Mouse (Mus musculus): ENCODE measurements around the gene Agap1. TPM values are rescaled to one million over a fixed set of nuclear protein-coding genes. Genes with fewer than 3 reads are reported as not detected.

Gene Agap1
- polyA plus RNA-seq, 1 experiment from 2014 or later, result 8.8 TPM

DNA sequence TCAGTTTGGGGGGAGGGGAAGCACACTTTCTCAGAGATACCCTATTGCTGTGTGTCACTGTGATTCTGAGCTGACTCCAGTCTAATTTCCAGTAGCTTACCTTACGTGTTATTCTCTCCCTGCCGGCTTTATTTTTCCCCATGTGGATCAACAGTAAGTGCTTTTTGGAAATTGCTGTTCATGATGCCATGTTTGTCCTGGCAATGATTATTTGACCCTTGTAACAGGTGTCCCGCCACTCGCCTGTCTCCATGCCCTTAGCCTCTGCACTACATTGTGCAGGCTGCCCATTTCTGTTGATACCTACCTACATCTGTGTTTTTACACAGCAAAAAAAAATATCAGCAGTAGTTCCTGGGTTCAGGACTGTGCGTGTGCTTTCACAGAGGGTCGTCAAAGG is 102.8 kb downstream of the Agap1 start:
- Histone ChIP-seq H3K79me2 (ENCODE audit: inconsistent target) (no peaks in the 10 kb centered on the region), H3K36me3 (ENCODE audit: inconsistent target) (no peaks in the 10 kb centered on the region), H3K4me3 (ENCODE audit: inconsistent target) (no peak overlapping the region), H3K27ac (no peak overlapping the region)
- 96% methylated on average over 6 of the region's 6 CpGs for WGBS (ENCODE audit: missing documents)

DNA sequence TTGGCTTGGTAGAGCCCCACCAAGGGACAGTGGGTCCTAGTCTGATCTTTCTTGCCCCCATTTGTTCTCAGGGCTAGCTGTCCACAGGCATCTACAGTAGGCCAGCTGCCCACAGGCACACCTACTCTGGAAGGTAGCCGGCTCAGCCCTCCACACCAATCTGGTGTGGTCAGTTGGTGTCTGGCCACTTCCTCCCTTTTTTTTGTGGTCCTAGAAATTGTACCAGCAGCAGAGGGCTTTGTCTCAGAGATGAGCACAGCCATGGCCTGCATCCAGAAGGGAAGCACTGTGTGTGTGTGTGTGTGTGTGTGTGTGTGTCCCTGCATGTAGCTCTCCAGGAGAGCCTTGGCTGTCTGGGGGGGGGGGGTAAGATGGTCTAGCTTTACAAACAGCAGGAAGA is 103.5 kb downstream of the Agap1 start:
- 29% methylated on average over 1 of the region's 1 CpGs for WGBS (ENCODE audit: missing documents)
- Histone ChIP-seq H3K27ac (no peak overlapping the region), H3K36me3 (ENCODE audit: inconsistent target) (no peaks in the 10 kb centered on the region), H3K4me3 (ENCODE audit: inconsistent target) (no peak overlapping the region), H3K79me2 (ENCODE audit: inconsistent target) (no peaks in the 10 kb centered on the region)

DNA sequence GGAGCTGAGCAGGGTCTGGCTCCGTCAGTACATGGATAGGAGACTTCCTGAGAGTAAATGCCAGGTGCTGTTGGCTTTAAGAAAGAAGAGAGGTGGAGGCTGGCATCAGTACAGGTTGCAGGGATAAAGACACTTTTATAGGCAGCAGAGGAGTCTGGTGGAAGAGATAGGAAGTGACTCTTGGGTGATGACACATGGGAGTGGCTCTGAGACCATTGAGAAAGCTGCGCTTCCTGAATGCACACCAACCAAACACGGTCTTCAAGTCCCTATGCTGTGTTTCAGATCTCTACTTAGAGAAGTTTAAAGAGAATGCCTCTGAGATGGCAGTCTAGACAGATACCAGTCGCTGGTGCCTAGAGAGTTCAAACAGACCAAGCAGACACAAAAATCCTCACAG is 108.8 kb downstream of the Agap1 start:
- H3K36me3 ChIP-seq (ENCODE audit: inconsistent target), result no peaks in the 10 kb centered on the region
- no peak overlapping the region for H3K27ac ChIP-seq
- H3K4me3 ChIP-seq (ENCODE audit: inconsistent target), result no peak overlapping the region
- 55% methylated on average over 4 of the region's 4 CpGs for WGBS (ENCODE audit: missing documents)
- no peaks in the 10 kb centered on the region for H3K79me2 ChIP-seq (ENCODE audit: inconsistent target)

DNA sequence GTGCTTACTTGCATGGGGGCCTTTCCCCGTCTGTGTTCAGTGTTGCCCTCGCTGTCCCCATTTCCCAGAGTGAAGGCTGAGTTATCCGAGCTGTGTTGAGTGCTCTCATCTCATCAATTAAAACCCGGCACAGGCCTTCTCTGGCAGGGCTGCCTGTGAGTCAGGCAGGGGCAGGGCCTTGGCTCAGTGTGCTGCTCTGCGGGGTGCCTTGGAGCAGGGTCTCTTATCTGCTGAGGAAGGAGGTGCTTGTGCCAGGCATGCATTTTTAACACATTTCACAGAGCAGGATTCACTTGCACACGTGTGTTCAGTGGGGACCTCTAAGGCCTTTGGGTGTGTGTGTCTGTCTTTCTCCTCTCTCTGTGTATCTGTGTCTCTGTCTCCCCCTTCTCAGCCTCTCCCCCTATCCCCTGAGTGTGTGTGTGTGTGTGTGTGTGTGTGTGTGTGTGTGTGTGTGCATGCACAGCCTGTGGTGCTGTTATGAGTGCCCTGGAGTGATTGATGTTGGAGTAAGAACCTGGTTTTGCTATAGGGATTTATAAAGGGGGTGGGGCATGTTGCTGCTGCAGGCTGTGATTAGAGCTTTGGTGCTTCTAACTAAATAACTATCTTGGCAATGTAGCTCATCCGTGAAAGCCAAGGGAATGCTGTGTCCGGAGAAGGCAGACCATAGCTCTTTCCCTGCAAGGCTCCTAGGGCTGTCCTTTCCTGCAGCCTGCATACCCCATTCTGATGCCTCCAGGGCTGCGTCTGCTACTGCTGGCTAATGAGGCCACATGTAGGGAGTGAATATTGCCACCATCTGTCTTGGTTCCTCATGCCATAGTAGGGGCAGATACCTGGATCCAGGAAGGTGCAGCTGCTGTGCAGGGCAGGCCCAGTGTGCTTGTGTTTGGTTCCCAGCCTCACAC is 112.2 kb downstream of the Agap1 start:
- WGBS (ENCODE audit: missing documents), result 92% methylated on average over 9 of the region's 9 CpGs
- H3K27ac ChIP-seq, result no peak overlapping the region
- H3K4me3 ChIP-seq (ENCODE audit: inconsistent target), result no peak overlapping the region
- no peaks in the 10 kb centered on the region for H3K79me2 ChIP-seq (ENCODE audit: inconsistent target)
- no peaks in the 10 kb centered on the region for H3K36me3 ChIP-seq (ENCODE audit: inconsistent target)

DNA sequence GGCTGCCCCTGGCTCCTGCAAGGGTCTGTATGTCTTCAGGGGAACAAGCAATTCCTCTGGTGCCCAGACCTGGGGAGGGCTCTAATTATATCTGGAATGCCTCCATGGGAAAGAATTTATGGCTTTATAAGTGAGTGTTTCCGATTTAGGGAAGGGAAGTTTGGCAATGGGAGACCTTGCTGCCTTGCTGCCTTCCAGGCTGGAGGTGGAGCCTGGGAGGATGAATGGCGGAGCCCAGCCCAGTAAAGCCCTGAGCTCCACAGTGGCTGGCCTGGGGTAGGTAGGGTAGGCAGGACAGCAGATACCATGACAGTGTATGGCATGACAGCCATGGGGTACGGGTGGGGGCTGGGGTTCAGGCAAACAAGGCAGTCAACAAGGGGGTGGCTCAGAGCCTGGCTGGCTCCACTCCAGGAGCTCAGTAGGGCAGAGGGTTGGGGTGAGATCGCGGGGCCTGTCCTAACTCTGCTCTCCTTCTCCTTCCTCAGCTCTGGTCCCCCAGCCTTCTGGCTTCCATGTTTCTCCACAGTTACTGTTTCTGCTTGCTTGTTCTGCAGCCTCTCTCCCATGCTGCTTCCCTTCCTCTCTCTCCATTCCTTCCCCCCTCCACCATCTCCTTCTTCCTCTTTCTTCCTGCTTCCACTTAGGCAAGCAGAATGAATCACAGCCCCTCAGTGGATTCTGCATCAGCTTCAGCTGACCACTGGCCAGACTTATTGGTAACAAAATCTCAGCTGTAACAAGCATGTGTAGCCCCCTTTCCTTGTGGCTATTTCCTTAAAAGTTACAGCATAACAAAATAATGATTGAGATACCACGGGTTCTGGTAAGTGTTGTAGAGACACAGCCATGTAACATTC is 114.2 kb downstream of the Agap1 start:
- H3K36me3 ChIP-seq (ENCODE audit: inconsistent target), result no peaks in the 10 kb centered on the region
- WGBS (ENCODE audit: missing documents), result 78% methylated on average over 6 of the region's 6 CpGs
- H3K79me2 ChIP-seq (ENCODE audit: inconsistent target), result no peaks in the 10 kb centered on the region
- H3K4me3 ChIP-seq (ENCODE audit: inconsistent target), result no peak overlapping the region
- H3K27ac ChIP-seq, result peak overlapping the region; percentile 81

DNA sequence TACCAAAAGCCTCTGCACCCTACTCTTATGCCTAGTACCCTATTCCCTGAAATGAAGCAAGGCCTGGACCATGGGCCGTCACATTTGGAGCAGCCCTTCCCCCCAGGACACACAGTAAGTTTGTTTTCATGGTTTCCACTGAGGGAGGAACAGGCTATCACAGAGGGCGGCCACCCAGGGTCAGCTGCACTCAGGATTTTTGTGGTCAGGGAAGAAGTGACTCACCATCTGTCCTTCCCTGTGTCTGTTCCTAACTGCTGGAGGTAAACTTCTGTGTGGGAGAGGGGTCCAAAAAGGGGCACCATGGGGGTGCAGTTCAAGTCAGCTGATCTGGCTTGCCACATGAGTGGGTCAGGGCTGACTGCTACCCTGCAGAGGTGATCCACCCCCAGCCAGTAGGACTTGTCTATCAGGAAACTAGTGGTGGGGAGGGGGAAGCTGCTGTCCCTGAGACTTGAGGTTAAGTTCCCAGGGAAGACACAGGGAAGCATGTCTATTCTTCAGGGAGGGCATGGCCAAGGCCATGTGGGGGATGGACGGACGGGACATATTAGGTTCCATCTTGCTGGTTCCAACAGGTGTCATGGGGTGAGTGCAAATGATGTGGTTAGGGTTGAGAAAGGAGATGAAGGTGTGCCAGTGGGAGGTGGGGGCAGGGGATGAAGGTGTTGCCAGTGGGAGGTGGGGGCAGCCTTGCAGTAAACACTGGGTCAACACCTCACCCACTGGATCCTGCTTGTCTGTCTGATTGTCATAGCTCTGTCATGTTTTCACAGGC is 116.1 kb downstream of the Agap1 start:
- peak overlapping the region; percentile 81 for H3K27ac ChIP-seq
- WGBS (ENCODE audit: missing documents), result 60% methylated on average over 4 of the region's 4 CpGs
- no peak overlapping the region for H3K4me3 ChIP-seq (ENCODE audit: inconsistent target)
- no peaks in the 10 kb centered on the region for H3K36me3 ChIP-seq (ENCODE audit: inconsistent target)
- H3K79me2 ChIP-seq (ENCODE audit: inconsistent target), result no peaks in the 10 kb centered on the region

DNA sequence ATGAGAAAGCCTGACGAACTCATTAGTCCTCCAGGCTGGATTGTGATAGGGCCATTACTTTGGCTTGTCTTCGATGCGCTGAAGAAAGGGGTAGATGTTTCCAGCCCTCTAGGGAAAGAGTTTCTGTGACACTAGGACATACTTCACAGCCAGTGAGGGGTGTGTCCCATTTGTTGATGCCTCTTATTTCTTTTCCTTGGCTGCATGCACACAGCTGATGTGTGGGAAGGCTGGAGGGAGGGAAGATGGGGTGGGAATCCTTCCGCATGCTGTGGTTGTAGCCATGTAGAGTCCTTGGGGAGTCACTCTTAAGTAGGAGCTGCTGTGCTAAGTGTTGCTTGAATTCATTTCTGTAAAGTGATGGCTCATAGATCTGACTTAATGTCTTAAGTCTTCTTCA is 118.9 kb downstream of the Agap1 start:
- 95% methylated on average over 4 of the region's 4 CpGs for WGBS (ENCODE audit: missing documents)
- Histone ChIP-seq H3K27ac (no peak overlapping the region), H3K79me2 (ENCODE audit: inconsistent target) (no peaks in the 10 kb centered on the region), H3K4me3 (ENCODE audit: inconsistent target) (no peak overlapping the region), H3K36me3 (ENCODE audit: inconsistent target) (no peaks in the 10 kb centered on the region)

DNA sequence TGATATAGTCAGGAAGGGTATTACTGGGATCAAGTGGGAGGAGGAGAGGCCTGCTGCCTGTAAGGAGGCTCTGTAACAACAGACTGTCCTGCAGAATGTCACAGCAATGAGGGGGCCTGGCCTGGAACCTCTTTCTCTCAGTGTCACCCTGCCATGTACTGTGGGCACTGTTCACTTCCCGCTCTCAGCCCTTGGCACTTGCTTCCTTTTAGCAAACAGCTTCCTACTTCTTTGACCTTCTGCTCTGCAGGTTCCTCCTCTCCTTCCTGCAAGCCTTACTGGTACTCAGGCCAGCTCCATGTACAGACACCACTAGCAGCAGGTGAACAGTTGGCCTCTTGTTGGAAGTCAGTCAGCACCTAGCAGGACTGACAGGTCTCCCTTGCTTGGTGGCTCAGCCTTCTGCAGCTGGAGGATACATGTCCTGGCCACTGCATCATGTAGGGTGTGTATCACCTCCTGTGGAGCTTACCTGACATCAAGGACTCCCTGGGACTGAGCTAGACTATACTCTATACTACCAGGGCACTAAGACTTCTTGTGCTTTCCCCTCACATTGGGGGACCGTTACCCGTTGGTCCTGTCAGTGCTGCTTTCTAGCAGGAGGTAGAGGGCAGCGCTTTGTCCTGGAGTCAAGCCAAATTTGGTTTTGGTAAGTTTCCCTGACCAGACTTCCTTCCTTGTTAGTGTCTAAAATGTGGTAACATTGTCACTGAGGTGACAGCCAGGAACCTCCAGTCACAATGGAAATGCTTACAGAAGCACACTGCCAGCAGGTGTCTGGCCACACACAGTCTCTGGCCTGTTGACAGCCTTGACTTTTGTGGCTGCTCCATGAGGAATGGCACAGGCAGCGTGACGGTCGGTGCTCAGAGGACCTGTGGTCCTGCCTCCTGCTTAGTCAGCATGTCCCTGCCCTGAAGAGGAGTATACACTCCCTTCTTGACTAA is 120.6 kb downstream of the Agap1 start:
- WGBS (ENCODE audit: missing documents), result 33% methylated on average over 7 of the region's 7 CpGs
- H3K27ac ChIP-seq, result peak overlapping the region; percentile 38
- H3K4me3 ChIP-seq (ENCODE audit: inconsistent target), result no peak overlapping the region

DNA sequence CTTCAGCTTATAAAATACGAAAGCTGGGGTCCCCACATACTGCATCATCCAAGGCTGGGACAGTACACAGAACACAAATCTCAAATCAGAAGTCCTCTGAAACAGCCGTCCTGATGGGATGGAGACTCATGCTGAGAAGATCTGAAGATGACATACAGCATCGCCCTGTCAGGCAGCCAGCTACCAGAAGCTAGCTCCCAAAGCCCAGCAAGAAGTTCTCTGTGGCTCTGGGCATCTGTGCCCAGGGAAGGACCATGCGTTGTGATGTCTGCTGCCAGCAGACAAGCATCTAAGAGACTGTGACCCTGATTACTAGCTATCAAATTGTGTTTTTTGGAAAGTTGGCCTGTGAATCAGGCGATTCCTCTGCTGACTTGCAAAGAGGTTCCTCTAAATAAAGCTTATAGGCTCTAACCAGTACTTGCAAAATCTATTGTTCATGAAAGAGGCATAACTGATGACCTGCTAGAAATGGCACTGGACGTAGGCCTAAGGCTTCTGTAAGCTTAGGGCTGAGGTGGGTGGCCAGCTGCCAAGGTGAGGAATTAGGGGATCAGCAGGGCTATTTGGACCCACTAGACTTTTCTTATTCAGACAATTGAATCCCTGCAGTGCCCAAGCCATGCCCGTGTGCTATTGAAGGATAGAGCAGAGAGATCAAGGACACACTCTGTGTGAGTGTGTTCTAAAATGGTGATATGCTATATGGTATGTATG is 121.7 kb downstream of the Agap1 start:
- Histone ChIP-seq H3K36me3 (ENCODE audit: inconsistent target) (no peaks in the 10 kb centered on the region), H3K27ac (peak overlapping the region; percentile 52), H3K4me3 (ENCODE audit: inconsistent target) (no peak overlapping the region), H3K79me2 (ENCODE audit: inconsistent target) (no peaks in the 10 kb centered on the region)
- WGBS (ENCODE audit: missing documents), result 89% methylated on average over 7 of the region's 7 CpGs

More for the DNA sequence above, 120.6 kb downstream of the Agap1 start:
- H3K36me3 ChIP-seq (ENCODE audit: inconsistent target), result no peaks in the 10 kb centered on the region
- H3K79me2 ChIP-seq (ENCODE audit: inconsistent target), result no peaks in the 10 kb centered on the region

DNA sequence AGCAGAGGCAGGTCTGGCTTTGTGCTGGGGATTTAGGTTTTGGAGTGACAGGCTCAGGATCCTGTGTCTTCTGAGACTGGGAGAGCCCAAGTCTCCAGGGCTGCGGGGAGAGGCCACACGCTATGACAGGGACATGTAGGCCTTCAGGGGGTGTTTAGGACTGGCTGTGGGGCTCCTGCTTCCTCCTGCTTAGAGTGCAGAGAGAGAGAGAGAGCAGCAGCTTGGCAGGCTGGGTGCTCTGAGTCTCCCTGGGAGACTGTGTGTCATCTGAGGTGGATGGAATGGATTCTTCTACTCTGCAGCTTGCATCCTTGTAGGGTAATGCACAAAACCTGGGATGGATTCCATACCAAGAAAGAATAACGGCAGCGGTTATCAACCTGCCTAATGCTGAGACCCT is 122.4 kb downstream of the Agap1 start:
- Histone ChIP-seq H3K4me3 (ENCODE audit: inconsistent target) (no peak overlapping the region), H3K79me2 (ENCODE audit: inconsistent target) (no peaks in the 10 kb centered on the region), H3K36me3 (ENCODE audit: inconsistent target) (no peaks in the 10 kb centered on the region), H3K27ac (peak overlapping the region; percentile 52)
- WGBS (ENCODE audit: missing documents), result 45% methylated on average over 4 of the region's 4 CpGs

DNA sequence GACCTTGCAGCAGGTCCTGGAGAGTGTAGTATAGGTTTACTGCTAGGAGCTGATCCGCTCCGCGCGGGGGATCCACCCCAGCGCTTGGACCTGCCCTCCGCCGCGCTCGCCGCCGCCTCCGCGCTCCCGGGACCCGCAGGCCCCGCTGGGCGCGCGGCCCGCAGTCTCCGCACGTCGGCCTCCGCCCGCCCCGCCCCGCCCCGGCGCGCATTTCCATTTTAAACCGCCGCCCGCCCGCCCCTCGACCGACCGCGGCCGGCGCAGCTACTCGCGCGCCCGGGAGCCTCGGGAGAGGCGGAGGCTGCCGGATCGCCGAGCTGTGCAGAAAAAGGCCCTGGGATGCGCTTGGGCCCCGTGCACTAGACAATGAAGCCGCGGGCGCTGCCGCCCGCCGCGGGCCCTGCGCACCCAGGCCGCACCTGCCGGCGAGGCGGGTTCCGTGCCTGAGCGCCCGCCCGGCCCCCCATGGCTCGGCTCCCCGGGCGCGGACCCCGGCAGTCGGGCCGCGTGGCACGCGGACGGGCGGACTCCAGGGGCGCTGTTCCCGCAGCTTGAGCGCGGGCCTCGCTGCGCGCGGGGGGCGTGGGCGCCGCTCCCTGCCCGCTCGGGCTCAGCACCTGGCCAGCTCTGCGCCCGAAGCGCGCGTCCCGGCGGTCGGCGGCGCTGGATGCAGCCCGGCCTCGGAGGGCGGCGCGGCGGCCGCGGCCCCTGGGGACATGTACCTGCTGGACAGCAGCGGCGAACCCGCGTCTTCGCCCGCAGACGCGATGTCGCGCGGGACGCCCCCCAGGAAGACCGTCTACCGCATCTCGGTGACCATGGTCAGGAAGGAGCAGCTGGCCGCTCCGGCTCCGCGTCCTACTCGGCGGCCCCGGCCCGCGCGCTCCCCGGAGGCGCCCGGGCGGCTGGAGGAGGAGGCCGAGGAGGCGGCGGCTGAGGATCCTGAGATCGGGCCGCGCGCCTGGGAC is 125.7 kb downstream of the Agap1 start:
- 2% methylated on average over 74 of the region's 146 CpGs for WGBS (ENCODE audit: missing documents)
- H3K36me3 ChIP-seq (ENCODE audit: inconsistent target), result no peaks in the 10 kb centered on the region
- H3K27ac ChIP-seq, result no peak overlapping the region
- no peaks in the 10 kb centered on the region for H3K79me2 ChIP-seq (ENCODE audit: inconsistent target)
- H3K4me3 ChIP-seq (ENCODE audit: inconsistent target), result no peak overlapping the region

DNA sequence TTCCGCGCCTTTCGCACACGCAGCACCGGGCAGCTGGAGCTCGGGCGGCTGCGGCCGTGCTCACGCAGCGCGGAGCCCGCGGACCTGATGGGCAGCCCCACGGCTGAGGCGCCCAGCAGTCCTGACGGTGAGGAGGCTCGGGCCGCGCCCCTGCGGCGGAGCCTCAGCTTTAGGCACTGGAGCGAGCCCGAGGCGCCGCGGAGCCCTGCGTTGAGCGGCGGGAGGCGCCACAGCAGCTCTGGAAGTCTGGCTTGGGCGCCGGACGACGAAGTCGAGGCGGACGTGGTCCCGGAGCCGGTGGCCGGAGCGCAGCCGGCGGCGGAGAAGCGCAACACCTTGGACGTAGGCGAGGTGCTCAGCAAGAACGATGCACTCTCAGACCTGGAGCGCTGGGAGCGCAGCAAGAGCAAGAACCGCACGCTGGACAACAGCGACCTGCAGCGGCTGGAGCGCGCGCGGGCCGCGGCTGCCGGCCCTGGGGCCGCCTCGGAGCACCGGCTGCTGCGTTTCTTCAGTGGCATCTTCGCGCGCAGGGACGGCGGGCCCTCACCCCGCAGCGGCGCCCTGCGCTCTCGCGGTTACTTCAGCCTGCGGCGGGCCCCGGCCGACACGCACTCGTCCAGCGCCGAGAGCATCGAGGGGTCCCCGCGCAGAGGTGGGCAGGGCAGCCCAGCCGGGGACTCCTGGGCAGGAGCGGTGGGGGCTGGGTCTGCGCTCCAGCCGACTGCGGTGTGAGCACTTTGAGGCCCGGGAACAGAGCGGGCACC is 126.6 kb downstream of the Agap1 start:
- 5% methylated on average over 84 of the region's 95 CpGs for WGBS (ENCODE audit: missing documents)
- peaks cover 4% of the 10 kb centered on the region; the same call in 1 of the 2 replicates for H3K79me2 ChIP-seq (ENCODE audit: inconsistent target)
- no peak overlapping the region for H3K4me3 ChIP-seq (ENCODE audit: inconsistent target)
- H3K36me3 ChIP-seq (ENCODE audit: inconsistent target), result no peaks in the 10 kb centered on the region
- no peak overlapping the region for H3K27ac ChIP-seq

Data from macrophage (primary cell).